Mouse (Mus musculus): ENCODE measurements around the gene Cox7a2l.

DNA sequence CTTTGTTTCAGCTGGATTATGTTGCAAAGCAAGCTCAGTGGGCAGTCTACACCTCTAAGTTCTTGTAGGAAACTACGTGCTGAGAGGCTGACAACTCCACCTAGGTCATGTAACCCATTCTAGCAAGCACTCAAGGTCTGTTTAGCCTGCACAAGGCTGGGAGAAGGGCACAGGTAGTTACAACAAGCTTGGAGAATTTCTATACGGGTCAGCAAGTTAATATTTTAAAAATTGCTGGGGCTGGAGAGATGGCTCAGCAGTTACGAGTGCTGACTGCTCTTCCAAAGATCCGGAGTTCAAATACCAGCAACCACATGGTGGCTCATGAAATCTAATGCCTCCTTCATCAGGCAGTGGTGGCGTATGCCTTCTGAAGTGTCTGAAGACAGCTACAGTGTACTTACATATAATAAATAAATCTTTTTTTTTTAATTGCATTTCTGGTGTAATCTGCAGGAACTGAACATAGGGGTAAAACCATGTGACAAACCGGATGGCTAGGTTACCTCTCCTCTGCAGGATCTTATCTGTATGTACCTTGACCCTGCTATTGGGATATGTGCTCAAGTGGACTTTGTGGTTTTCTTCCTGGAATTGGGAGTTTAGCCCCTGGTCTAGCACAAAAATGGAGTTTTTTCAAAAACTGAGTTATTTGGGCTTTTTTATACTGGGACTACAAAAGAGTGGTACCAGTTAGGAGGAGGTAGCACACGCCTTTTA, 34.2 kb downstream of the Cox7a2l start:
- TF ChIP-seq ZNF384 (IDR thresholded peaks at IDR 0.05; ENCODE audit: low read depth, low read length) (no peak), ZC3H11A (IDR thresholded peaks at IDR 0.05; ENCODE audit: borderline replicate concordance, low read depth, low read length) (no peak), MAFK (IDR thresholded peaks at IDR 0.05; ENCODE audit: insufficient read depth, low read depth, low read length) (no peak), CHD2 (IDR thresholded peaks at IDR 0.05; ENCODE audit: low read depth, low read length) (no peak)
